Mouse (Mus musculus) intestine, postnatal 0 days (tissue): Measurements from ENCODE around the gene Pcdh15. TPM values are rescaled to one million over a fixed set of nuclear protein-coding genes. Genes with fewer than 3 reads are reported as not detected.

Source experiments
- ATAC-seq: fragments of 200-750 bp; cut with Nextera tagmentation; 2 replicates; pipeline ENCODE4 v1.8.0; 2017; ENCODE audit warnings: mild to moderate bottlenecking, moderate TSS enrichment, moderate library complexity
- H3K27ac ChIP-seq: fragments of 300-500 bp; sonication (generic); 2 replicates; pipeline ENCODE4 v1.5.1; 2014; ENCODE audit warnings: mild to moderate bottlenecking, low read depth, low read length, moderate library complexity
- H3K27me3 ChIP-seq: fragments of 300-500 bp; sonication (generic); replicated peaks from 2 replicates; pipeline ENCODE4 v1.6.1; 2014; ENCODE audit warnings: low read length, mixed read lengths; ENCODE audit not compliant: control insufficient read depth, insufficient read depth
- H3K36me3 ChIP-seq: fragments of 300-500 bp; sonication (generic); 2 replicates; pipeline ENCODE4 v1.6.1; 2014; ENCODE audit warnings: mild to moderate bottlenecking, moderate library complexity; ENCODE audit not compliant: control insufficient read depth, insufficient read depth
- H3K4me1 ChIP-seq: fragments of 300-500 bp; sonication (generic); replicated peaks from 2 replicates; pipeline ENCODE4 v1.6.1; 2014; ENCODE audit warnings: antibody characterized with exemption, low read length, mixed read lengths; ENCODE audit not compliant: control insufficient read depth, insufficient read depth
- H3K4me2 ChIP-seq: fragments of 300-500 bp; sonication (generic); replicated peaks from 2 replicates; pipeline ENCODE4 v1.6.1; 2014; ENCODE audit warnings: low read depth, mild to moderate bottlenecking, moderate library complexity
- H3K4me3 ChIP-seq: fragments of 300-500 bp; sonication (generic); 2 replicates; pipeline ENCODE4 v1.5.1; 2014; ENCODE audit warnings: low read depth, low read length
- H3K9ac ChIP-seq: fragments of 300-500 bp; sonication (generic); 2 replicates; pipeline ENCODE4 v1.6.1; 2014; ENCODE audit warnings: mild to moderate bottlenecking, low read depth, low read length
- H3K9me3 ChIP-seq: fragments of 300-500 bp; sonication (generic); 2 replicates; pipeline ENCODE4 v1.6.1; 2016; ENCODE audit warnings: mixed run types; ENCODE audit not compliant: control insufficient read depth
- CTCF ChIP-seq: sonication (generic); IDR thresholded peaks from 2 replicates; pipeline ENCODE4 v1.5.1; 2016; ENCODE audit warnings: low read depth, mild to moderate bottlenecking, control low read depth, antibody characterized with exemption, moderate library complexity
- WGBS: fragments of 180-500 bp; shearing (Covaris S2); extraction: QIAGEN DNeasy Blood & Tissue Kit; methylation state at CpG from one replicate; pipeline ENCODE4 v1.1.7; 2014; 5-methylcytosine and 5-hydroxymethylcytosine counted together
- polyA plus RNA-seq: library from polyadenylated mRNA; unstranded; fragments of >200 nt; fragmentation: Nextera tagmentation; extraction: Ambion mirVana; gene quantifications from 2 replicates; pipeline ENCODE4 v1.2.1, GENCODE M21; 2015

Pcdh15 gene
- polyA plus RNA-seq, 1 experiment from 2014 or later, result 0.61 TPM

DNA sequence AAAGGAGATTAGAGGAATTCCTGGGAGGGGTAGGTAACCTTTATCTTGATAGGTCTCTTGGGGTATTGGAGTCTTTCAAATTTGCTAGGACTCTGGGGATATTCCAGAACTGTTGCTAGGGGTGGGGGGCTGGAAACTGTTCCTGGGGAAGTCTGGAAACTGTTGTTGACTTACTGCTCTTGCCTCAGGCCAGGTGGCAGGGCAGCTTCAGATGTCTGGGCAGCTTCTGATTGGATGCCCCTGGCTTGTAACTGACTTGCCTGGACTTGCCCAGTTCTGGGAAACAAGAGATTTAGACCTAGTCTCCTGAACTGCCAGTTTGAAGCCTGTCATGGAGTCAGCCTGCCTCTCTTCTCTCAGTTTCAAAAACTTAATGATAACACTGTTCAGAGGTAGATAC is 1414.6 kb downstream of the Pcdh15 start:
- Histone ChIP-seq H3K27me3 (no peaks in the 10 kb centered on the region), H3K9me3 (no peaks in the 10 kb centered on the region), H3K36me3 (no peaks in the 10 kb centered on the region), H3K4me1 (no peaks in the 10 kb centered on the region), H3K27ac (no peak overlapping the region), H3K9ac (no peak overlapping the region), H3K4me2 (no peak overlapping the region), H3K4me3 (no peak overlapping the region)
- no peak for TF ChIP-seq CTCF
- ATAC-seq, result no peak

- WGBS, result 79% methylated on average over 2 of the region's 2 CpGs
Measured at GRCm38 (mm10) chr10:74538371-74538770, 1439.2 kb downstream of the Pcdh15 start.

GRCm38 (mm10) chr10:74555326-74555725 is 1456.2 kb downstream of the Pcdh15 start:
- H3K4me2 ChIP-seq, result no peak overlapping the region
- H3K4me1 ChIP-seq, result no peaks in the 10 kb centered on the region
- no peak for ATAC-seq
- no peak overlapping the region for H3K9ac ChIP-seq
- TF ChIP-seq CTCF, result no peak
- H3K27me3 ChIP-seq, result no peaks in the 10 kb centered on the region
- no peaks in the 10 kb centered on the region for H3K9me3 ChIP-seq
- H3K36me3 ChIP-seq, result no peaks in the 10 kb centered on the region
- 74% methylated on average over 2 of the region's 2 CpGs for WGBS
- H3K4me3 ChIP-seq, result no peak overlapping the region
- no peak overlapping the region for H3K27ac ChIP-seq

More at GRCm38 (mm10) chr10:74538371-74538770, 1439.2 kb downstream of the Pcdh15 start:
- no peak for TF ChIP-seq CTCF
- no peaks in the 10 kb centered on the region for H3K9me3 ChIP-seq
- H3K9ac ChIP-seq, result no peak overlapping the region
- H3K4me1 ChIP-seq, result no peaks in the 10 kb centered on the region
- H3K27ac ChIP-seq, result no peak overlapping the region
- no peak for ATAC-seq
- no peak overlapping the region for H3K4me2 ChIP-seq
- H3K4me3 ChIP-seq, result no peak overlapping the region
- no peaks in the 10 kb centered on the region for H3K27me3 ChIP-seq
- H3K36me3 ChIP-seq, result no peaks in the 10 kb centered on the region

GRCm38 (mm10) chr10:74569603-74570002 is 1470.5 kb downstream of the Pcdh15 start:
- Histone ChIP-seq H3K27ac (no peak overlapping the region), H3K4me1 (no peaks in the 10 kb centered on the region), H3K36me3 (no peaks in the 10 kb centered on the region), H3K4me3 (no peak overlapping the region), H3K27me3 (no peaks in the 10 kb centered on the region), H3K4me2 (no peak overlapping the region), H3K9ac (no peak overlapping the region), H3K9me3 (no peaks in the 10 kb centered on the region)
- no peak for ATAC-seq
- TF ChIP-seq CTCF, result no peak
- WGBS, result 69% methylated on average over 3 of the region's 3 CpGs

- WGBS, result 87% methylated on average over 2 of the region's 2 CpGs
Measured at GRCm38 (mm10) chr10:74579924-74580323, 1480.8 kb downstream of the Pcdh15 start.

DNA sequence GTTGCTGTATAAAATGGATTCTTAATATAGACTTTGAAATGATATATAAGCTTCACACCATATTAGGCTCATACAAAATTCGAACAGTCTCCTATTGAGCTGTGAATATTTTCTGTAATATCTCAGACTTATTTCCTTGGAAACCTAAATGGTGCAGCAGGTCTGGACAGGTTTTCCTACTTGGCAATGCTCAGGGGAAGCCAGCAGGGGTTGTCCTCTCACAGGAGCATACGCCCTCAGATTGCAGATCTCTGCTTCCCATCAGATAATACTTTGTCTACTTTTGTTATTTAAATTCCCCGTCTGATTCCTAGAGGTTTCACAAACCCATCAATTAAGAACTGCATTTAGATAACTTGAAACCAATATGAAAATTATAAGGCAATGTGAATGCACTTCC is 1492.7 kb downstream of the Pcdh15 start:
- H3K27ac ChIP-seq, result no peak overlapping the region
- no peak overlapping the region for H3K4me2 ChIP-seq
- no peaks in the 10 kb centered on the region for H3K36me3 ChIP-seq
- H3K4me1 ChIP-seq, result no peaks in the 10 kb centered on the region
- TF ChIP-seq CTCF, result no peak
- no peaks in the 10 kb centered on the region for H3K27me3 ChIP-seq
- H3K9ac ChIP-seq, result no peak overlapping the region
- no peaks in the 10 kb centered on the region for H3K9me3 ChIP-seq
- ATAC-seq, result no peak
- no peak overlapping the region for H3K4me3 ChIP-seq
- WGBS, result 71% methylated on average over 3 of the region's 3 CpGs

More at GRCm38 (mm10) chr10:74579924-74580323, 1480.8 kb downstream of the Pcdh15 start:
- H3K4me2 ChIP-seq, result no peak overlapping the region
- H3K27ac ChIP-seq, result no peak overlapping the region
- H3K4me3 ChIP-seq, result no peak overlapping the region
- no peak for TF ChIP-seq CTCF
- H3K9me3 ChIP-seq, result no peaks in the 10 kb centered on the region
- H3K36me3 ChIP-seq, result no peaks in the 10 kb centered on the region
- H3K27me3 ChIP-seq, result no peaks in the 10 kb centered on the region
- H3K9ac ChIP-seq, result no peak overlapping the region
- H3K4me1 ChIP-seq, result no peaks in the 10 kb centered on the region
- ATAC-seq, result no peak

- H3K9me3 ChIP-seq, result no peaks in the 10 kb centered on the region
- ATAC-seq, result no peak
- no peak overlapping the region for H3K27ac ChIP-seq
- TF ChIP-seq CTCF, result no peak
- no peak overlapping the region for H3K4me3 ChIP-seq
- no peaks in the 10 kb centered on the region for H3K27me3 ChIP-seq
- no peaks in the 10 kb centered on the region for H3K36me3 ChIP-seq
- H3K4me1 ChIP-seq, result no peaks in the 10 kb centered on the region
- 83% methylated on average over 2 of the region's 2 CpGs for WGBS
- no peak overlapping the region for H3K9ac ChIP-seq
- H3K4me2 ChIP-seq, result no peak overlapping the region
Measured at GRCm38 (mm10) chr10:74607683-74608082, 1508.5 kb downstream of the Pcdh15 start.
